Mouse (Mus musculus): ENCODE results near the gene Dytn. TPM values are rescaled to one million over a fixed set of nuclear protein-coding genes. Genes with fewer than 3 reads are reported as not detected.

Gene Dytn
- total RNA-seq (2023), result not detected

DNA sequence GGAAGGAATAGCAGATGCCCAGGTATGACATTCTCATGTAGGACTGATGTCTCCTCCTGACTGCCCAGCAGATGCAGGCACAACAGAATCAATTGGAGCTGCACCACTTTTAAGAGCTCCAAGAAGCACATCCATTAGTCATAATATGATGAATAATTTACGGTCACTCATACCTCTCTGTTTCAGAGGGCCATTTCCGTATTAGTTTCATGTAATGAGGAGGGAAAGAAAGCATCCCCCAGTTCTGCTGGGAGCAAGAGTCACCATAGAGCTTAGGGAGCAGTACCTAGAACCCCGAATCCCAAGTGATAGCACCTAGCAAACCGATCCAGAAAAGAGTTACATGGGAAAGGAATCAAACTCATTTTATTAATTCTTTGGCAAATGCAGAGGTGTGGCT is at the start of gene Dytn:
TSS of gene Dytn (minus strand) at position 101 of the 400 bp plus-strand sequence.

DNA sequence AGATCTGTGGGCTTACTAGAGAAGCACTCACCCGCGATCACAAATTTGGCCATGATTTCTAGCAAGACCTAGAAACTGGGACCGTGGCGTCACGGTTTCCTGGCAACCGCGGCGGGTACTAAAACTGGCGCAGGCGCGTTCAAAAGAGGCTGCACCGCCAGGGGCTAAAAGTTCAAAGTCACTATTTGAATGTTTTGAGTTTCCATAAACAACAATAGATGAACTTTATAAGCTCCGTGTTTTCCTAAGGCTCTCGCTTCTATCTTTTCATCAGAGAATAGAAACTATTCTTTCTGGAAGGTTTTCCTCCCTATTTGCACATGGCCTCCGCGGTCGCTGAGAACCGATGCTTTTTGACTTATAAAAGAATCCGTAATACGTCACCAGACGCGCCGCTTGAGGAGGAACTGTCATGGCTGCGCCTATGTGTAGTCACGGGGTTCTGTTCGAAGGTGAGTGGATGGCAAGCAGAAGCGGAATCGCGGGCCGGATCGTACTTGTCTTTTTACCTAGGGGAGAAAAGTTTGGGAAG is 43.6 kb upstream of the Dytn start, which contains the start of the genes Mdh1b and Fastkd2:
TSS of gene Mdh1b (minus strand) at position 79 of the 532 bp plus-strand sequence.
TSS of gene Fastkd2 (plus strand) at position 375 of the 532 bp plus-strand sequence.

DNA sequence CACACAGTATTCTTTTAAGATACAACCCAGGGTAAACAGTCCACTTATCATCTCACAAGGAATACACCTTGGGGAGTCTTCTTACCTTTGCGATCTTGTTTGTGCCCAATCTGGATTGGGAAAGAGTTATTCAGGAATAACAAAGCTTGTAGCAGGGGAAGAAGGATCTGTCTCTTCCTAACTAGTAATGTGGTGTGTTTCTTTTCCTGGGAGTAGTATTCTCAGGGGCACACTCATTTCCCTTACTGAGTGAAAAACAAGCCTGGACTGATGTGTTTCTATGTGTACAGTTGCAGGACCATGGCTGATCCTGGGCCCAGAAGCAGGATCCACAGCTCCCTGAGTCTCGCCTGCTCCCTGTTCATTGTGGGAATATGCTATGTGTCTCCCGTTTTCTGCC is 71.1 kb downstream of the Dytn start, which contains the start of gene Gm39653:
TSS of gene Gm39653 (plus strand) at position 301 of the 400 bp plus-strand sequence.

Other genes with a start within 250 kb of the Dytn start
- gene Adam23, start 241.0 kb downstream of the Dytn start, total RNA-seq (2023), result 1.3 TPM
- gene Gm39653, start 71.0 kb downstream of the Dytn start, total RNA-seq (2023), result not detected
- not detected for gene Mdh1b, start 43.4 kb upstream of the Dytn start, total RNA-seq (2023)
- 26.2 TPM for gene Fastkd2, start 43.7 kb upstream of the Dytn start, total RNA-seq (2023)
- gene 4933402D24Rik, start 82.3 kb upstream of the Dytn start, total RNA-seq (2023), result not detected

Measured in CD4-positive naive resting alpha-beta T cell, adult 76 days (primary cell).